Mouse (Mus musculus) right cerebral cortex, postnatal 36 days (tissue): ENCODE measurements around the gene Cmc1.

Experiments used
- DNase-seq, 2 experiments: peaks; one replicate each; pipeline ENCODE4 v3.0.0; 2022; ENCODE audit warnings: low spot score in 2 of 2, mixed read lengths in 1 of 2

Cmc1 gene

DNA sequence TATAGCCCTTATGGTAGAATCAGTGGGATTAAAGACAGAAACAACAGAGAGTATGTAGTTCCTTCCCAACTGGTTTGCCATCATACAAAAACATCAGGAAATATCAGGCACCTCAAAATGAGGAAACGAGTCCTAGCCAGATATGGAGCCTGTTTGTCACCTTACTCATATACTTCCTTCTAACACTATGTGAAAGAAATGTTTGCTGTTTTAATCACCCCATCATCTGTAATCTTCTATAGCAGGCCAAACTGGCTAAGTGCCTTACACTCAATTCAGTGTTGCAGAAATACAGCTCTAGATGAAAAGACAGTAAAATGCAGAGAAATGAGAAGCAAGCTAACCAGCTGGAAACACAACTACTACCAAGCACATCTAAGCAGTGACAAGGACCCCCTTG is 119.7 kb downstream of the Cmc1 start:
- no peak for DNase-seq

- DNase-seq: no peak
Measured at GRCm38 (mm10) chr9:118029490-118029889, 120.5 kb downstream of the Cmc1 start.

GRCm38 (mm10) chr9:118024966-118025365 is 125.0 kb downstream of the Cmc1 start:
- DNase-seq: no peak
